Mouse (Mus musculus): ENCODE measurements around the gene Srek1ip1. TPM values are rescaled to one million over a fixed set of nuclear protein-coding genes. Genes with fewer than 3 reads are reported as not detected.

Gene Srek1ip1
- polyA plus RNA-seq, 1 experiment from 2014 or later, result 19.5 TPM

Other genes with a start within 250 kb of the Srek1ip1 start
- gene Cwc27, start 24.7 kb downstream of the Srek1ip1 start, polyA plus RNA-seq (2015; fragmentation: Nextera tagmentation; extraction: Ambion mirVana), result 19.6 and 20.6 TPM in 2 replicates
- gene Shisal2b, start 71.4 kb downstream of the Srek1ip1 start, polyA plus RNA-seq (2015; fragmentation: Nextera tagmentation; extraction: Ambion mirVana), result not detected in 2 replicates